Mouse (Mus musculus): ENCODE data around the gene Tymp.

DNA sequence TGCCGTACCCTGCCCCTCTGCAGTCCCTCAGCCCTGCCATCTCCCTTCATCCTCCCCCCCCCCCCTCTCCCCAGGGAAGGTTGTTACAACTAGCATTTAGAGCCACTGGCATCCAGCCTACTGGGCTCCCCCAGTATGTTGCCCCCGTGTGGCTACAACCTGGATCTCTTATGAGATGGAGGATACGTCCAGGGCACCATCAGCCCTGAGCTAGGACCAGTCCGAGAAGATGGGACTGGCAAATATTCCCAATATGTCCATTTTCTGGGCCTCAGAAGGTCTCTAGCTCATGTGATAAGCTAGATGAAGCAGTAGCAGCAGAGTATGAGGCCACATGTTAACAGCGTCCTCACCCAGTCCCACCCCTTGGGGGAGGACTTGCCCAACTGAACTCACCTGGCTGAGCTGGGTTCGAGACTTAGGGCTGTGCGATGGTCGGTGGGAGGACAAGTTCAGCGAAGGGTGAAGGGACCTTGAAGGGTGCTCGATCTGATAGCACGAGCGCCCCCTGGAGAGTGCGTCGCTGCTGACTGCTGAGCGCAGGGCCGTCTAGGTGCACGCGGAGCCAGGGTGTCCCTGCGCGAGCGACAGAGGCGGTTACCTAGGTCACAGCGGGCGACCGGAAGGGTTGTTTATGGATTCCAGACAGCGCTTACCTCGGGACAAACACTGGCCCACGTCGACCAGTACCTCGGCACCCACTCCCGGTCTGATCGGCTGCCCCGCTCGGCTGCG lies 3.6 kb downstream of the Tymp start:
- TF ChIP-seq CTCF (IDR thresholded peaks at IDR 0.05; ENCODE audit: low read depth, low read length), result peak; percentile 75
- TF ChIP-seq POLR2A (IDR thresholded peaks at IDR 0.05; ENCODE audit: insufficient read depth, low read length), result no peak

Data from ES-Bruce4 (cell line).